Mouse (Mus musculus) kidney, adult 9 months (tissue): ENCODE measurements around the gene R3hcc1l.
A peak's percentile ranks its signal among the peaks of the same experiment; 100 is the strongest.

ENCODE experiments used
- DNase-seq: peaks from one replicate; pipeline ENCODE4 v3.0.0; 2022

R3hcc1l gene

DNA sequence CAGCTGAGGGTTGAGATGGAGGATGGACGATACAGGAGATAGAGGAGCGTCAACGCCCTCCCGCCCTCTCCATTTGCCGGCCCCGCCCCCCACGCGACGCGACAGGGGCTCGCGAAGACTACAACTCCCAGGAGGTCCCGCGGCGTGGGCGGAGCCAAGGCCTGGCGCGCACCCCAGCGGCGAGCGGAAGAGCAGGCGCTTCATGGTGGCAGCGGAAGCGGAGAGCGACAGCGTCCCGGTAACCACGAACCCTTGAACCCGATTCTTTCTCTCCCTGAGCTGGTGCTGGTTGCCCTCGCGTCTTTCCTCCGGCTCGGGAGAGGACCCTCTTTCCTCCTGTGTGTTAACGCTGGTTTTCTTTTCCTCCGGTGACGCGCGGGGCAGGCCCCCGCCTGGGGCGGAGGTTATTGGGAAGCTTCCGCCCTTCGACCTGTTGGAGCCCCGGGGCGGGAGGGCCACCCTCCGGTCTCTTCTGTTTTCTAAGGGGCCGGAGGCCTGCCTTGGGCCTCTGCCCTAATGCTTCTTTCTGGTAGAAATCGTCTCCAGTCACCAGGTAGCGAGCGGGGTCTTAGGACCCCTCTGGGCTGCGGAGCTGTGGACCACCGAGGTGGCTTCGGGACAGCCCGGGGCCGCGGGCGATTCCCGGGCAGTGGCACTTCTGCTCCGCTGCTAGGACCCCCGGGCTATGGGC lies at the start of gene R3hcc1l:
Gene R3hcc1l (plus strand): TSS at position 140 of the 691 bp plus-strand sequence.
- peak; percentile 96 for DNase-seq

- no peak for DNase-seq
These were observed 47.0 kb upstream of the R3hcc1l start for GRCm38 (mm10) chr19:42471571-42471970.

GRCm38 (mm10) chr19:42472831-42473230 lies 45.7 kb upstream of the R3hcc1l start:
- no peak for DNase-seq

DNA sequence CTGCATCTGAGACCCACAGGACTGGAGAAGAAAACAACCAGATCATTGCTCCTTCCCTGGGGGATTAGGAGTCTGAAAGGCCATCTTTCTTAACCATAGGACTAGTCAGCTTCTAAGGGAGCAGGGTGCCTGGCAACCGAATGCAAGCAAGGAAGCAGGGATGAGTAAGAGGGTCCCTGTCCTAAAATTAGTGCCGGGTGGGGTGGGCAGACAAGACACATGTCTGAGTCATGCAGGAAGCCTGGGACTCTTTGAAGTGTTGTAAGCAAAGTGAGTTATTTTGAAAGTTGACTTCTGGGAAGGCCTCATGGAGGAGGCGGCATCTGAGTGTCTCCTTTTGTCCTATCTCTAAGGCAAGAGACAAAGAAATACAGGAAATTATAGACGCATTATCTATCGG lies 40.8 kb upstream of the R3hcc1l start:
- no peak for DNase-seq

GRCm38 (mm10) chr19:42478303-42478702 lies 40.3 kb upstream of the R3hcc1l start:
- DNase-seq = no peak

GRCm38 (mm10) chr19:42485443-42485842 lies 33.1 kb upstream of the R3hcc1l start:
- no peak for DNase-seq

GRCm38 (mm10) chr19:42487261-42487660 lies 31.3 kb upstream of the R3hcc1l start:
- DNase-seq = no peak

- DNase-seq = no peak
These were observed 25.2 kb upstream of the R3hcc1l start for GRCm38 (mm10) chr19:42493257-42493917.

GRCm38 (mm10) chr19:42504156-42504555 lies 14.4 kb upstream of the R3hcc1l start:
- no peak for DNase-seq

DNA sequence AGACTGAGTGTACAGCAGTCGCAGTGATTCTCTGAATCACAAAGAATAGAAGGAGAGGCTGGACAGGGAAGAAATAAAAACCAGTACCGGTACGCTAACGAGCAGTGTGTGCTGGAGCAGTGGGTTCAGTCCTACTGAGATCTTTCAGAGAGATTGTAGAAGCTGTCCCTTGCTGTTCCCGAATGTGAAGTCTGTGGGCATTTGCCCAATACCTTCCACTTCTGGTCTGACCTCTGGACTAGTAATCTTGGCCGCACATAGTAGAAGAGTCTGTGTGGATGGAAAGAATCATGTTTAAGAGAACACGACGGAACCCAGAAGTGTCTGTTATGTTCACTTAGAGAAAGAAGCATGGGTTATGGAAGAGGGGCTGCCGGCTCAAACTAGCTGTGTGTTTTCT lies 8.9 kb upstream of the R3hcc1l start:
- no peak for DNase-seq

DNA sequence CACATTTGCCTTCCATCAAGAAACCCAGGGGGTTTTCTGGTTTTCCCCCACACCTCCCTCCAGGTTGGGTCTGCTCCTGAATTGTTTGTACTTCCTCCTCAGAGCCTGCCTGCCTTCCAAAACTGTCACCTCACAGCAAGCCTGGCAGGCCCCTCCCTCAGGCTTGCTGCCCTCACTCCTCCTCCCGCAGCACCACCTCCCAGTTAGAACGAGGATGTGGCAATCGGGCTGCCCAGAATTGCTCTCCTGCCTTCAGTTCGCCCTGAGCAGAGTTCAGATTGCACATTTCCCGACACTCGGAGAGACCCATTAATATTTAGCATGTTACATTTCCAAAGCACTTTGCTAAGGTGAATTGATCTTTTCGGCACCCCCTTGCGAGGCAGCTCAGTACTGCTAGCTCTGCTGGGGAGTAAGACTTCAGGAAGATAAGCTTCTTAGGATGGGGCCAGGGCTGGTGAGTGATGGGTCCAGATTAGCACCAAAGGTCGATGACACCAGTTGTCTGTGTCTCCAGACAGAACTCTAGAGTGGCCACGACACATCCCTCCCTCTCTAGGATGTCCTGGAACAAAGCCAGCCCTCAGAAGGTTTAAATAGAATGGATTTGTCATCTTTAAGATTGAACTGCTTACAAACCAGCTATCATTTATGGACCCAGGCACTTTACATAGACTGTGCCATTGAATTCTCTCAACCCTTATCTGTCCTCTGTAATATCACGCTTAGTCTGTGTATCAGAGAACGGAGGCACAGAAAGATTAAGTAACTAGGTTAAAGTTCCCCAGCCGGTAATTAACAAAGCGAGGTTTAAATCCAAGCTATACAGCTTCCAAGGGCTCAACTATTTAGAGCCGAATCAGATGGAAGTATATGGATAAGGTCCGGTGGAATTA lies 8.0 kb upstream of the R3hcc1l start:
- peak; percentile 22 for DNase-seq

DNA sequence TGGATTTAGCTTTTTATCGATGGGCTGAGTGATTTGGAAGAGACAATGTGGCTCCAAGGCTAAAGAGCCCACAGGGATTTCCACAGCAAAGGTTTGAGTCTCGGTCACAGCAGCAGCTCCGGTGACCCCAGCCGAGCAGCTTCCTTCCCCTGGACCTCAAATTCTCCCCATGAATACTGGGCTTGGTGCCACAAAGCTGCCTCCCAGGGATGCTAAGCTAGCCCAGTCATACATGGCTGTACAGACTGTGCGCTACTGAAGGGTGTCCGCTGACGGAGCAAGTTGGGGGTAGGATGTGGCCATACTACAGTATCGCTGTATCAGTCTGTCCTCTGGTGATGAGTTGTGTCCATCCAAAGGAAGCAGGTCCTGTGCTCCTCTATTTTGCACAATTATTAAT lies 2.9 kb upstream of the R3hcc1l start:
- no peak for DNase-seq

GRCm38 (mm10) chr19:42516121-42516520 lies 2.4 kb upstream of the R3hcc1l start:
- DNase-seq = no peak

DNA sequence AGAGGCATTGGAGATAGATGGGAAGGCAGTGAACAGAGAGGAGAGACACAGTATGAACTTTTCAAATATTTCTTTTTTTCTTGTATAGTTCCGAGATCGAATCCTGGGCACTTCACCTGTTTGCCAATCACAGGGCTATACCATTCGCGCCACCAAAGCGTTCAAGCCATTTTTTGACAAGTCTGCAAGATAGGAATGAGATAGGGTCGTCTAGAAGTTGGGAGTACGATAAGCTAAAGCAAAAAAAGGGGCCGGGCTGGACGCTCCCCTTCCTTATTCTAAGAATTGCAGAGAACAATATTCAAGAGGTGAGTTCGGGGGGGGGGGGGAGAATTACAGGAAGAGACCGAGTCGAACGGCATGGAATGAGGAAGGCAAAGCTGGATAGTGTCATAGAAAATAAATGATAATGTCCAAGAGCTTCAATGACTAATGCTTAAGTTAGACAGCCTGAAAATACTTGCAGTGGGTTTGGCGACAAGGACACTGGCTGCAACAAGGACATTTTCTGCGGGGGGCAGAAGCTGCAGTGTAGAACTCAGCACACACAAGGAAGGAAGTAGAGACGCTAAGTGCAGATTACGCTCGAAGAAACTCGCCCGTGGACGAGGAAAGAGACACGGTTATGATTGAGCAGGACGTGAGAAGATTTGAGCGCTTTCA lies 471 bp upstream of the R3hcc1l start:
- no peak for DNase-seq

- peak; percentile 31 for DNase-seq
These were observed 1.2 kb downstream of the R3hcc1l start for GRCm38 (mm10) chr19:42519760-42520159.

GRCm38 (mm10) chr19:42524703-42525102 lies 6.1 kb downstream of the R3hcc1l start:
- DNase-seq = no peak

DNA sequence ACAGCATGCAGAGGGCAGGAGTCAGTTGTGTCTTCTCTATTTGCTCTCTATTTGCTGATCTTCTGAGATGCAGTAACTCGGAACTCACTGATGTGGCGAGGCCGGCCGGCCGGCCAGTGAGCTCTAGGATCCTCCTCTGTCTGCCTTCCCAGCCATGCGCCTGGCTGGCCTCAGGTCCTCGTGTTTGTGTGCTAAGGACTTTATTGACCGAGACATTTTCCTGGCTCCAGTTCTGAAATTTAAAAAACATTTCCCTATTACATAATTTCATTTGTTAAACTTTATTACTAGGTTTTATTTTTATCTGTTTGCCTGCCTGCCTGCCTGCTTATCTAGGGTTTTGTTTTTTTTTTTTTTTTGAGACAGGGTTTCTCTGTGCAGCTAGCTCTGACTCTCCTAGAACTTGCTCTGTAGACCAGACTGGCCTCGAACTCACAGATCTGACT lies 11.5 kb downstream of the R3hcc1l start:
- peak; percentile 53 for DNase-seq

DNA sequence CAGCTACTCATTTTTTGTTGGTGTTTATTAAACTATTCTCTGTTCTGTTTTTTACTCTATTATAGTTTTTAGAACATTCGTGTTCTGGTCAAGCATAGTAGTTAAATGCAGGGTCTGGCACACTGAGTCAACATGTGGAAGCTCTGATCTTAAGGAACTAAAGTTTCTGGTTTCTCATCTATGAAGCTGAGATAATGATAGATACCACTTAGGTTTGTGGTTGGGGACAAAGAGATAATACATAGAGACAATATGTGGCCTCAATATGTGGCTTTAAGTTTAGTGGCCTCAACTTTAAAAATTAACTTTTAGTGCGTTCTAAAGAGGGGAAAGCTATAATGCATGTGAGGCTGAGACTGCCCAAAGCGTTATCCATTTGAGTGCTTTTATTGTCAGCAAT lies 15.9 kb downstream of the R3hcc1l start:
- no peak for DNase-seq

DNA sequence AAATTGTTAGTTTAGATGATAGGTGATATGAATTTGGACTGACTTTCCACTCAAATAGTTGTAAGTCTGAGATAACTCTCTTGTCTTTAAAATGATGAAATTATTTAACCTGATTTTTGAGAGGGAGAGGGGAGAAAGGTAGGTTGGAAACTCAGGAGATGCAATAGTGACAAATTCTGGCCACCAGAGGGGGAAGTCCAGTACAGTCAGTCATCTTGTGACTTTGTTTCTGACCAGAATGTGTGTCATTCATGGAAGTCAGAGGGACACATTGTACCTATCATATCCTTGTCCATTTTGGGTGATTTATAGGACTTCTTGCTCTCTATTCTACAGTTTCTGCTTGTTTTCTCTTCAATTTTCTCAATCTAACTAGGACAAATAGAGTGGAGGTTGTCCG lies 19.0 kb downstream of the R3hcc1l start:
- DNase-seq = no peak

- no peak for DNase-seq
These were observed 20.4 kb downstream of the R3hcc1l start for GRCm38 (mm10) chr19:42538911-42539310.

GRCm38 (mm10) chr19:42539414-42540189 lies 21.0 kb downstream of the R3hcc1l start:
- no peak for DNase-seq

GRCm38 (mm10) chr19:42540649-42541048 lies 22.1 kb downstream of the R3hcc1l start:
- no peak for DNase-seq
